Mouse (Mus musculus) kidney, adult 2 months (tissue): ENCODE data around the gene Nelfcd.

ENCODE experiments used
- CTCF ChIP-seq: fragments of 200-500 bp; conservative IDR thresholded peaks from 2 replicates; pipeline ENCODE4 v1.5.1; 2011; ENCODE audit warnings: low read depth, mild to moderate bottlenecking, control low read depth, low read length, moderate library complexity, mixed read lengths; ENCODE audit not compliant: insufficient read depth, insufficient read length
- POLR2A ChIP-seq: fragments of 200-500 bp; IDR thresholded peaks from one replicate; pipeline ENCODE4 v1.6.1; 2011; ENCODE audit warnings: low read depth, low read length, control low read depth

DNA sequence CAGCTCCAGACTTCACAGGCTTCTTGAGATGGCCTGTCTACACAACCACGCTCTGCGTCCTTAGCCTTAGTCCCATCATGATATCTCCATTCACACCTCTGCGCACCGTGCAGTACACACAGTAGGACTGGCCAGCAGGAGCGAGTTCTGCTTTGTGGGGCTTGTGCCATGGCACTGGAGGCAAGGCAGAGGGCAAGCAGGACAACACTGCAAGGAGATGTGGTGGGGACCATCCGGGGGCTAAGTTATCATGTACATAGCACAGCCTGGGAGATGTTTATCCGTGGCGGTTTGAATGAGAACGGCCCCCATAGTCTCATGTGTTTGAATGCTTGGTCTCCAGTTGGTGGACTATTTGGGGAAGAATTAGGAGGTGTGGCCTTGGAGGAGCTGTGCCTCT, 19.3 kb downstream of the Nelfcd start:
- TF ChIP-seq POLR2A (no peak), CTCF (no peak)
